Comparison of ENCODE assay signal across 8 mouse cellular contexts in the genomic region with DNA sequence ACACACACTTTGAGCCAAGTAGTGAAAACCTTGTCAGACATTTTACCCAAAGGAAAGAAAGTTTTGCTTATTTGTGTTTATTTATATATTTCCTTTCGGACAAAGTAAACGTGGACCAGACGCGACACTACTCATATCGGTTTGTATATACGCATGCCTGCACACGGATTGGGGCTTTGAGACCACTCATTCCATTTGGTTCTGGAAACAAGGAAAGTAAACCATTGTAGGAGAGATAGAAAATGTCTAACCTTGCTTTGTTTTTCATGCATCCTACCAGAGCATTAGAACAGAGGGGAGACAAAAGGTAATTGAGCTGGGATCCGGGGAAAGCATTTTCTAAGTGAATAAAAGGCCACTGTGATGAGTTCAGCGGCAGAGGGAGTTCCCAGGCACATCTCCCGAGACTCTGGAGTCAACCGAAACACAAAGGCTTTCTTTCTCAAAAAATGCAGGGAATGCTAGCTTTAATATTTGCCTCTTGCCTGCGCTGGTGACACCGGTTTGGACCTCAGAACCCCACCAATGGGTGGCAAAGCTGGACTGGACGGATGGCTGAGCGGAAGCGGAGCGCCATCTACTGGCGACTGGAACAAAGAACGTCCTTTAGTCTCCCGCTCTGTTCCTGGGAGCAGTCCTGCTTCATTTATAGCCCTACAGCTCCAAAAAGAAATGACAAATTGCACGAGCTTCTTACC.
DNase-seq lines count a peak whose midpoint lies in the region; ATAC-seq and TF ChIP-seq lines count a peak whose summit lies in the region.

No protein-coding gene starts in this region.

- TF ChIP-seq POLR2A in lung, adult 2 months (IDR thresholded peaks at IDR 0.05; ENCODE audit: borderline replicate concordance, extremely low read depth, low read depth, low read length): no peak

- intact Hi-C loops in heart, postnatal 25 days (cut with DNase I): loop anchor here (2.0 to 10.0 kb wide), 3 partner anchors 914 to 1446 kb away; no protein-coding TSS in a partner anchor

- peak overlapping the region; percentile 13; the same call in 1 of the 2 replicates for H3K27ac ChIP-seq in forebrain, embryonic 16.5 days (ENCODE audit: low read length)

- H3K4me3 ChIP-seq in forebrain, embryonic 16.5 days (replicated peaks; ENCODE audit: low read length): peak overlapping the region; percentile 40
- H3K4me3 ChIP-seq in lung, adult 2 months (replicated peaks; ENCODE audit: extremely low read depth, low read depth, low read length): no peak overlapping the region

- peaks cover 15% of the 10 kb centered on the region for H3K4me1 ChIP-seq in forebrain, embryonic 16.5 days (replicated peaks; ENCODE audit: control insufficient read depth, insufficient read depth, low read length)
- no peaks in the 10 kb centered on the region for H3K4me1 ChIP-seq in lung, adult 2 months (ENCODE audit: control insufficient read depth, insufficient read depth, low read length)

- peak overlapping the region; percentile 52 for H3K9ac ChIP-seq in forebrain, embryonic 16.5 days (replicated peaks; ENCODE audit: low read depth, low read length)

- H3K36me3 ChIP-seq in forebrain, embryonic 16.5 days (ENCODE audit: control insufficient read depth, insufficient read depth): no peaks in the 10 kb centered on the region

- peak; percentile 93 for TF ChIP-seq CTCF in lung, adult 2 months (IDR thresholded peaks at IDR 0.05; ENCODE audit: insufficient read depth, low read length)

- no peaks in the 10 kb centered on the region for H3K27me3 ChIP-seq in forebrain, embryonic 16.5 days (replicated peaks; ENCODE audit: control insufficient read depth, insufficient read depth, low read length)

- WGBS in forebrain, embryonic 16.5 days: 14% methylated on average over 21 of the region's 21 CpGs
- 20% methylated on average over 21 of the region's 21 CpGs for WGBS in lung, adult 2 months

- H3K4me2 ChIP-seq in forebrain, embryonic 16.5 days (ENCODE audit: low read length): peak overlapping the region; percentile 59

- ATAC-seq in forebrain, embryonic 16.5 days: peak; percentile 93

- DNase-seq in ES-CJ7 (ENCODE audit: low read depth, low spot score): peak; percentile 63
- peak; percentile 42 for DNase-seq in cerebellum, adult 11 months
- DNase-seq in heart, postnatal 25 days (ENCODE audit: low spot score): peak; percentile 27
- peak; percentile 65 for DNase-seq in layer of hippocampus, adult 11-12 months (ENCODE audit: low spot score)
- DNase-seq in lung, adult 2 months: peak; percentile 43
- DNase-seq in ovary, adult 18-20 months (ENCODE audit: low spot score): peak; percentile 39
- DNase-seq in urinary bladder, postnatal 10 days (ENCODE audit: low spot score): peak; percentile 14

- H3K9me3 ChIP-seq in forebrain, embryonic 16.5 days (ENCODE audit: control insufficient read depth, low read length): no peaks in the 10 kb centered on the region

Comparison
In these comparisons a context has a peak if more than half of its experiments do, and no peak if none do; other contexts are left out.
1. DNase-seq: peak in every context shown above with its lines; median percentile 65 in layer of hippocampus, adult 11-12 months; 63 in ES-CJ7; 43 in lung, adult 2 months; 42 in cerebellum, adult 11 months; 39 in ovary, adult 18-20 months; 27 in heart, postnatal 25 days; 14 in urinary bladder, postnatal 10 days.